Mouse (Mus musculus): ENCODE results near the gene Pcbp3. TPM values are rescaled to one million over a fixed set of nuclear protein-coding genes. Genes with fewer than 3 reads are reported as not detected.

Gene Pcbp3
- polyA plus RNA-seq, 1 experiment from 2014 or later, result 45.2 TPM

GRCm38 (mm10) chr10:76725682-76726285, 235.9 kb downstream of the Pcbp3 start, which contains the start of gene Col6a1:
Gene Col6a1 (minus strand): TSS chr10:76726168.
- H3K4me2 ChIP-seq (replicated peaks), result no peak within 1 kb of the TSS; the same call in 1 of the 2 replicates
- no peak for ATAC-seq (ENCODE audit: low FRiP score)
- no peaks in the 10 kb centered on the region for H3K9me3 ChIP-seq (ENCODE audit: control insufficient read depth, low read length)
- no peak within 1 kb of the TSS for H3K9ac ChIP-seq
- WGBS, result 34% methylated on average over 9 of the region's 9 CpGs
- no peaks in the 10 kb centered on the region for H3K36me3 ChIP-seq (replicated peaks; ENCODE audit: control insufficient read depth, insufficient read depth)
- no peak within 1 kb of the TSS for H3K27ac ChIP-seq
- no peak within 1 kb of the TSS for H3K4me3 ChIP-seq (replicated peaks; ENCODE audit: low read length)
- DNase-seq (ENCODE audit: low spot score), result no peak
- no peaks in the 10 kb centered on the region for H3K4me1 ChIP-seq (replicated peaks; ENCODE audit: control insufficient read depth, insufficient read depth, low read length)
- no peaks in the 10 kb centered on the region for H3K27me3 ChIP-seq (ENCODE audit: control insufficient read depth, insufficient read depth, low read length)

DNA sequence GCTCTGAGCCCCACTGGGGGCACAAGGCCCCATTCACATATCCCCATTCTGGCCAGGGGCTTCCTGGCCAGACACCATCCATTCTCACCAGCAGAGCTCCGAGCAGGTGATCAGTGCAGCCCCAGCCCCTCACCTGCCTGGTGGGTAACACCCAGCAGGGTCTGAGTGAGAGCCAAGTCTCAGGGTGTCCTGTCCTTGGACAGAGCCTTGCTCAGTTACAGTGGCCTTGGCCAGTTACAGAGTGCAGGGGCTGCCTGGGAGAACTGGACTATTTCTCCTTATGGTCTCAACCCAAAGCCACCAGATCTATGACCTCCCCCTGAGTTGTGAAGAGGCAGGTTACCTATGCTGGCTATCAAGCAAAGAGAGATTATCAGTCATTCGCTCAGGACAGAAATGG, 236.6 kb downstream of the Pcbp3 start:
- WGBS, result 80% methylated on average over 2 of the region's 2 CpGs
- no peaks in the 10 kb centered on the region for H3K9me3 ChIP-seq (ENCODE audit: control insufficient read depth, low read length)
- no peak overlapping the region for H3K9ac ChIP-seq
- H3K27ac ChIP-seq, result no peak overlapping the region
- ATAC-seq (ENCODE audit: low FRiP score), result no peak
- H3K4me1 ChIP-seq (replicated peaks; ENCODE audit: control insufficient read depth, insufficient read depth, low read length), result no peaks in the 10 kb centered on the region
- DNase-seq (ENCODE audit: low spot score), result no peak
- H3K36me3 ChIP-seq (replicated peaks; ENCODE audit: control insufficient read depth, insufficient read depth), result no peaks in the 10 kb centered on the region
- H3K4me3 ChIP-seq (replicated peaks; ENCODE audit: low read length), result no peak overlapping the region
- H3K27me3 ChIP-seq (ENCODE audit: control insufficient read depth, insufficient read depth, low read length), result no peaks in the 10 kb centered on the region
- no peak overlapping the region; the same call in 1 of the 2 replicates for H3K4me2 ChIP-seq (replicated peaks)

DNA sequence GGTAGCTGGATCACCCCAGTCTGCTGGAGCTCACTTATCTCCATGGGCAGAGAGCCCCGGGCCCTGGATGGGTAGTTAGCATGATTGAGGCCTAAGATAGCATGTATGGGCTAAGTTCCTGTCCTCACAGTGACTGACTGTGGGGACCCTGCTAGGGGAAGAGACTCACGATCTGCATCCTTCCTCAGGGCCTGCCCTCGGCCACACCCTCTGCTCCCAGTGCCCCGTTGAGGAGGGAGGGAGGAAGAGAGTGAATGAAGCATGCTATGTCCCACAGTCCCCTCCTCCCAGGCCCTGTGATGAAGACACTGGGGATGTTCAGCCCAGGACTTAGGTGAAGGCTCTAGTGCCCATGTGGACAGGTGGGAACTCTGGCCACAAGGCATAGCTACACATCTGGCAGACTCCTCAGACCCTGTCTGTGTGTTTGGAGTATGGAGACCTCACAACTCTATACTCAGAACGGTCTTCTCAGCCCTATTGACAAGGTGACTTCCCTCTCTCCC, 237.4 kb downstream of the Pcbp3 start:
- H3K4me3 ChIP-seq (replicated peaks; ENCODE audit: low read length), result no peak overlapping the region
- no peaks in the 10 kb centered on the region for H3K9me3 ChIP-seq (ENCODE audit: control insufficient read depth, low read length)
- 61% methylated on average over 5 of the region's 5 CpGs for WGBS
- H3K9ac ChIP-seq, result no peak overlapping the region
- no peak for DNase-seq (ENCODE audit: low spot score)
- H3K4me2 ChIP-seq (replicated peaks), result no peak overlapping the region; the same call in 1 of the 2 replicates
- H3K4me1 ChIP-seq (replicated peaks; ENCODE audit: control insufficient read depth, insufficient read depth, low read length), result no peaks in the 10 kb centered on the region
- H3K27me3 ChIP-seq (ENCODE audit: control insufficient read depth, insufficient read depth, low read length), result no peaks in the 10 kb centered on the region
- H3K27ac ChIP-seq, result no peak overlapping the region
- H3K36me3 ChIP-seq (replicated peaks; ENCODE audit: control insufficient read depth, insufficient read depth), result no peaks in the 10 kb centered on the region
- no peak for ATAC-seq (ENCODE audit: low FRiP score)

GRCm38 (mm10) chr10:76722751-76723450, 238.8 kb downstream of the Pcbp3 start:
- no peak for ATAC-seq (ENCODE audit: low FRiP score)
- Histone ChIP-seq H3K36me3 (replicated peaks; ENCODE audit: control insufficient read depth, insufficient read depth) (no peaks in the 10 kb centered on the region), H3K27ac (no peak overlapping the region), H3K4me3 (replicated peaks; ENCODE audit: low read length) (no peak overlapping the region), H3K9ac (no peak overlapping the region), H3K9me3 (ENCODE audit: control insufficient read depth, low read length) (no peaks in the 10 kb centered on the region), H3K27me3 (ENCODE audit: control insufficient read depth, insufficient read depth, low read length) (no peaks in the 10 kb centered on the region), H3K4me2 (replicated peaks) (no peak overlapping the region), H3K4me1 (replicated peaks; ENCODE audit: control insufficient read depth, insufficient read depth, low read length) (no peaks in the 10 kb centered on the region)
- WGBS, result 89% methylated on average over 18 of the region's 18 CpGs
- no peak for DNase-seq (ENCODE audit: low spot score)

DNA sequence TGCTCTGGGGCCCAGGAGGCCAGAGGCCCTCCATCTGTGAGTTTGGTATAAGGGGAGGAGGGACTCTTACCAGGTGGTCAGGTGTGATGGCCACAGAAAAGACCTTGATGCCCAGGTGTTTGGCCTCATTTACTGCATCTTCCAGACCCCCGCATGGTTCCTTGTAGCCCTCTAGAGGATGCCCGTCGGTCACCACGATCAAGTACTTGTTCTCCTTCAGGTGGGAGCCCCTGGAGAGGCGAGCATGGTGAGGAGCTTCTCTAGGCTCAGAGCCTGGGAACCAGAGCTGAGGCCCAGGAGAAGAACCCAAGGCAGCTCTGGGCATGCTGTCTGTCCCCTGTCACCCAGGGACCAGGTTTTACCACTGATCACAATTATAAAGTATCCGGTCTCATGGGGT, 239.9 kb downstream of the Pcbp3 start:
- H3K4me3 ChIP-seq (replicated peaks; ENCODE audit: low read length), result no peak overlapping the region
- H3K27ac ChIP-seq, result no peak overlapping the region
- DNase-seq (ENCODE audit: low spot score) (no peak), ATAC-seq (ENCODE audit: low FRiP score) (no peak)
- H3K9ac ChIP-seq, result no peak overlapping the region
- H3K27me3 ChIP-seq (ENCODE audit: control insufficient read depth, insufficient read depth, low read length), result no peaks in the 10 kb centered on the region
- H3K36me3 ChIP-seq (replicated peaks; ENCODE audit: control insufficient read depth, insufficient read depth), result no peaks in the 10 kb centered on the region
- WGBS, result 97% methylated on average over 6 of the region's 6 CpGs
- H3K9me3 ChIP-seq (ENCODE audit: control insufficient read depth, low read length), result no peaks in the 10 kb centered on the region
- H3K4me1 ChIP-seq (replicated peaks; ENCODE audit: control insufficient read depth, insufficient read depth, low read length), result no peaks in the 10 kb centered on the region
- no peak overlapping the region for H3K4me2 ChIP-seq (replicated peaks)

- H3K9ac ChIP-seq, result no peak overlapping the region
- H3K4me2 ChIP-seq (replicated peaks), result no peak overlapping the region
- H3K9me3 ChIP-seq (ENCODE audit: control insufficient read depth, low read length), result no peaks in the 10 kb centered on the region
- no peaks in the 10 kb centered on the region for H3K27me3 ChIP-seq (ENCODE audit: control insufficient read depth, insufficient read depth, low read length)
- H3K36me3 ChIP-seq (replicated peaks; ENCODE audit: control insufficient read depth, insufficient read depth), result no peaks in the 10 kb centered on the region
- no peaks in the 10 kb centered on the region for H3K4me1 ChIP-seq (replicated peaks; ENCODE audit: control insufficient read depth, insufficient read depth, low read length)
- H3K27ac ChIP-seq, result no peak overlapping the region
- H3K4me3 ChIP-seq (replicated peaks; ENCODE audit: low read length), result no peak overlapping the region
- ATAC-seq (ENCODE audit: low FRiP score) (no peak), DNase-seq (ENCODE audit: low spot score) (no peak)
- 73% methylated on average over 11 of the region's 11 CpGs for WGBS
These were observed 240.5 kb downstream of the Pcbp3 start for GRCm38 (mm10) chr10:76721216-76721615.

- no peak for ATAC-seq (ENCODE audit: low FRiP score)
These were observed 244.1 kb downstream of the Pcbp3 start for GRCm38 (mm10) chr10:76717631-76718030.

GRCm38 (mm10) chr10:76717026-76717425, 244.7 kb downstream of the Pcbp3 start:
- H3K36me3 ChIP-seq (replicated peaks; ENCODE audit: control insufficient read depth, insufficient read depth), result no peaks in the 10 kb centered on the region
- H3K9me3 ChIP-seq (ENCODE audit: control insufficient read depth, low read length), result no peaks in the 10 kb centered on the region
- no peaks in the 10 kb centered on the region for H3K27me3 ChIP-seq (ENCODE audit: control insufficient read depth, insufficient read depth, low read length)
- no peak overlapping the region for H3K4me2 ChIP-seq (replicated peaks)
- DNase-seq (ENCODE audit: low spot score) (no peak), ATAC-seq (ENCODE audit: low FRiP score) (no peak)
- H3K4me3 ChIP-seq (replicated peaks; ENCODE audit: low read length), result no peak overlapping the region
- no peak overlapping the region for H3K27ac ChIP-seq
- no peak overlapping the region for H3K9ac ChIP-seq
- WGBS, result 96% methylated on average over 7 of the region's 7 CpGs
- no peaks in the 10 kb centered on the region for H3K4me1 ChIP-seq (replicated peaks; ENCODE audit: control insufficient read depth, insufficient read depth, low read length)

More at GRCm38 (mm10) chr10:76717631-76718030, 244.1 kb downstream of the Pcbp3 start:
- no peaks in the 10 kb centered on the region for H3K27me3 ChIP-seq (ENCODE audit: control insufficient read depth, insufficient read depth, low read length)
- no peak overlapping the region for H3K4me3 ChIP-seq (replicated peaks; ENCODE audit: low read length)
- H3K4me1 ChIP-seq (replicated peaks; ENCODE audit: control insufficient read depth, insufficient read depth, low read length), result no peaks in the 10 kb centered on the region
- DNase-seq (ENCODE audit: low spot score), result no peak
- no peak overlapping the region for H3K4me2 ChIP-seq (replicated peaks)
- WGBS, result 89% methylated on average over 4 of the region's 4 CpGs
- H3K9me3 ChIP-seq (ENCODE audit: control insufficient read depth, low read length), result no peaks in the 10 kb centered on the region
- no peaks in the 10 kb centered on the region for H3K36me3 ChIP-seq (replicated peaks; ENCODE audit: control insufficient read depth, insufficient read depth)
- H3K9ac ChIP-seq, result no peak overlapping the region
- H3K27ac ChIP-seq, result no peak overlapping the region

DNA sequence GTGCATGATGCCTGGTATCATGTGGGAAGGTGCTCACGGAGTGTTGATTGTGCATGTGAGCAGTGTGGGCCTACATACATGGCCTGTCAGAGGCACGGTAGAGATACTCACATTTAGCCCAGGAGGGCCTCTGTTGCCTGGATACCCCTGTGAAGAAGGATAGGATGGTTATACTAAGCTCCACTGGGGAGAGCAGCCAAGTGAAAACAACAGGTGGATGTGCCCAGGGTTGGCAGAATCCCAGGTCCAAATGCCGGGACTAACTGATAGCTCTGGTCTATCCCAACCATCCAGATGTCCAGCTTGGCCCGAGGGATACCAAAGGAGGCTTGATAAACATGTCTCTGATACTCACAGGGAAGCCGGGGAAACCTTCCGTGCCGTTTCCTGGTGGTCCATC, 247.4 kb downstream of the Pcbp3 start:
- Histone ChIP-seq H3K27ac (no peak overlapping the region), H3K9me3 (ENCODE audit: control insufficient read depth, low read length) (no peaks in the 10 kb centered on the region), H3K36me3 (replicated peaks; ENCODE audit: control insufficient read depth, insufficient read depth) (no peaks in the 10 kb centered on the region), H3K9ac (no peak overlapping the region), H3K27me3 (ENCODE audit: control insufficient read depth, insufficient read depth, low read length) (no peaks in the 10 kb centered on the region), H3K4me3 (replicated peaks; ENCODE audit: low read length) (no peak overlapping the region), H3K4me1 (replicated peaks; ENCODE audit: control insufficient read depth, insufficient read depth, low read length) (no peaks in the 10 kb centered on the region), H3K4me2 (replicated peaks) (no peak overlapping the region)
- no peak for ATAC-seq (ENCODE audit: low FRiP score)
- no peak for DNase-seq (ENCODE audit: low spot score)
- WGBS, result 85% methylated on average over 7 of the region's 7 CpGs
